Mouse (Mus musculus): ENCODE measurements at regions not wholly inside any gene's neighbourhood (a gene's known extent, or its start where the extent isn't known, plus 50 kb on each side); places are given as distances from the start of the nearest gene placed in this dataset.

- TF ChIP-seq ZNF384 (IDR thresholded peaks at IDR 0.05; ENCODE audit: low read depth, low read length) (no peak), MAFK (IDR thresholded peaks at IDR 0.05; ENCODE audit: insufficient read depth, low read depth, low read length) (no peak), ZC3H11A (IDR thresholded peaks at IDR 0.05; ENCODE audit: borderline replicate concordance, low read depth, low read length) (no peak), CHD2 (IDR thresholded peaks at IDR 0.05; ENCODE audit: low read depth, low read length) (no peak), HCFC1 (IDR thresholded peaks at IDR 0.05; ENCODE audit: borderline replicate concordance, insufficient read depth, low read length) (no peak)
Measured at GRCm38 (mm10) chr2:78196006-78196405, 249.8 kb upstream of the Cwc22 start.
